Mouse (Mus musculus) heart, adult 2 months (tissue): Measurements from ENCODE around the gene Zfp423.

Experiments used
- CTCF ChIP-seq: fragments of 200-600 bp; IDR thresholded peaks from 2 replicates; pipeline ENCODE4 v1.8.1; 2022; ENCODE audit warnings: antibody characterized with exemption, mild to moderate bottlenecking, moderate library complexity
- POLR2A ChIP-seq: fragments of 200-500 bp; IDR thresholded peaks from 2 replicates; pipeline ENCODE4 v1.6.1; 2011; ENCODE audit warnings: mild to moderate bottlenecking, low read depth, low read length, control low read depth; ENCODE audit not compliant: insufficient read depth

DNA sequence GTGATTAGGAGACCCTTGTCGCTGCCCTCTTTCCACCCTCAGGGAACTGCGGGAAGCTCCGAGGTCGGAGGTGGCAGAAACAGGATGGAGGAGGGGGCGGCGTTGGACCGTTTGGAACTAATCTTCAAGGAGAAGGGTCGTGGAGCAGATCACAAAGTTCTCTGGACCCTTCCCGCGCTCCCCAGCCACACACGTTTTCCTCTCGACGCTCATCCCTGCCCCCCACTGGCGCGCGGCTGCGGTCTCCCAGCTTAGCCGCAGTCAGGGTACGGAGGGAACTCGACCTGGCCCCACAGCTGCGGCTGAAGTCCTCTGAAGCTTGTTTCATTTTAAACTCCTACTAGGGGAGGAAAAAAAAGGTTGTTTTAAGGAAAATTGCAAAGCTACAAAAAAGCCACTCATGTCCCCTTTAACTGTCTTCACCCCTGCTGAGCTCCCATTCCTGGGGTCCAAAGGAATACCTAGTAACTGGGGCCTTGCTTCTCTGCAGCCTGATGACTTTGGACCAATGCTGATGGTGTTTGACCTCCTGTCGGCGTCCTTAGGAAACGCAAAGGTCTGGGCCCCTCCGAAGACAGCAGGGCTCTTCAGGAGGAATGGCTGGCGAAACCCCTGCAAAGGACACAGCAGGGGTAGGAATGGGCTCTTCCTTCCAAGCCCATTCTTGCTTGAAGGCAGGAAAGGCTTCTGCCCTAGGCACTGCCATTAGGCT, 3.3 kb upstream of the Zfp423 start:
- TF ChIP-seq POLR2A (no peak), CTCF (no peak)
